Mouse (Mus musculus): ENCODE data around the gene Arhgef2. TPM values are rescaled to one million over a fixed set of nuclear protein-coding genes. Genes with fewer than 3 reads are reported as not detected.

Arhgef2 gene
- total RNA-seq, 2 experiments from 2014 or later = 257 to 264 TPM

DNA sequence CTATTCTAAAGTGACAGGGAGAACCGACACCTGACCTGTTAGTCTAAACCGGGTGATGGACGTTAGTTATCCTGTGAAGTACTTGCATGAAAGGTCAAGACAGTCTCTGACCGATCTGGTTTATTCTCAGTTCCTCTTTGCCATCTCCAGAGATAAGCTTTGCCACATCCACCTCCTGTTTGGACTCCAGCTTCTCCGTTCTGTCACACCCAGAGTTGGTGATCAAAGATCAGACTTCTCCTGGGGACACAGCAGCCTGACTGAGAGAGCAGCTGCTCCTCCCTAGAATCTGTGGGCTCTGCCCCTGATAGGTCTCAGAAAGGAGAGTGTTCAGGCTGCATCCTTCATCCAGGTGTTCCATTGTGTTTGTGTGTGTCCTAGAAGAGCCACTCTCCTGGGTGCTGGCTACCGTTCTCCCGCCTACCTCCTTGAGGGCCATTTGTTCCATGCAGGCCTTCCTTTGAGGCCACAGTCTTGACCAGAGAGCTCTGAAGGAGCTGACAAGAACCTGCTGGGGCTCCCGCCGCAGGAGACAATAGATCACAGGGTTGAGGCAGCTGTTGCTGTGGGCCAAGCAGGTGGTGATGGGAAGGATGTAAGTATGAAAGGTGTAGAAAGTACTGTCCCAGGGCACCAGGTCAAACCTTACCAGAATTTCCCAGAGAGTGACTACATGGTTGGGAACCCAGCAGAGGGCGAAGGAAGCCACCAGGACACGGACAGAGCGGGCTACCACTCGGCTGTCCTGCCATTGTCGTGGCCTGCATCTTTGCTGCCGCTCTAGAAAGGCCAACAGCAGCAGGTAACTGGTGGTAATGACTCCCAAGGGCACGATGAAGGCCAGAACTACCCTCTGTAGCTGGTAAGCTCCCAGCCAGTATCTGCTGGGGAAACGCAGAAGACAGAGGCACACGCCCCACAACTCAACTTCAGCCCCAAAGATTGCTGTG lies 46.2 kb downstream of the Arhgef2 start:
- DNase-seq (ENCODE audit: extremely low spot score in 1 of 2, low spot score in 2 of 2) = no peak
- intact Hi-C loops (cut with DNase I) = no loop called here

DNA sequence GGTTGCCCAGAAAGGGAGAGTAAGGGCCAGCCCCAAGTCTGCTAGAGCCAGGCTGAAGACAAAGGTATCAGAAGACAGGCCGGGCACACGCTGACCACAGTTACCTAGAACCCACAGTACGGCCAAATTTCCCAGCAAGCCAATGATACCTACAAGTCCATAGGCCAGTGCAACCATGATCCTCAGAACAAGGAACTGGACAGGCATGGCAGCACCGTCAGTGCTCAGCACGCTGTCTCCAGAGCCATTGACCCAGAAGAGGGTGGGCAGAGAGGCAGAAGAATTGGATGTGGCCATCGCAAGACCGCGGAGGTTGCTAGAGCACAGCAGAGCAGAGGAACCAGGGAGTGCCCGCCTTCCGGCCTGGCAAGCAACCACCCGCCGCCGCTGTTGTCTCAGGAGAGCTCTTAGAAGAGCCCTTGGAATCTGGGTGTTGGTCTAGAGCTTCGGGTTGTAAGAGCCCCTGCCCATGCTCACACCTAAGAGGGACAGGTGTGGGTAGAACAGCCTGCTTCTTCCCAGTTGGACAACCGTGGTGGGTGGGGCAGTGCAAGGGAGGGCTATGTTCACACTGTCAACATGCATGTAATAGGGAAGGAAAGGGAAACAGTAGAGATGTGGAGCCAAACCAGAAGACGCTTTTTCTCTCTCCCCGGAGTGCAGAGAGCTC lies 47.2 kb downstream of the Arhgef2 start, which contains the start of gene Rxfp4:
Gene Rxfp4, minus strand, starts transcription at position 297 of the 670 bp plus-strand sequence.
- intact Hi-C loops (cut with DNase I) = no loop called here
- DNase-seq (ENCODE audit: extremely low spot score in 1 of 2, low spot score in 2 of 2) = peak in 1 of 2 experiments; percentile 22

DNA sequence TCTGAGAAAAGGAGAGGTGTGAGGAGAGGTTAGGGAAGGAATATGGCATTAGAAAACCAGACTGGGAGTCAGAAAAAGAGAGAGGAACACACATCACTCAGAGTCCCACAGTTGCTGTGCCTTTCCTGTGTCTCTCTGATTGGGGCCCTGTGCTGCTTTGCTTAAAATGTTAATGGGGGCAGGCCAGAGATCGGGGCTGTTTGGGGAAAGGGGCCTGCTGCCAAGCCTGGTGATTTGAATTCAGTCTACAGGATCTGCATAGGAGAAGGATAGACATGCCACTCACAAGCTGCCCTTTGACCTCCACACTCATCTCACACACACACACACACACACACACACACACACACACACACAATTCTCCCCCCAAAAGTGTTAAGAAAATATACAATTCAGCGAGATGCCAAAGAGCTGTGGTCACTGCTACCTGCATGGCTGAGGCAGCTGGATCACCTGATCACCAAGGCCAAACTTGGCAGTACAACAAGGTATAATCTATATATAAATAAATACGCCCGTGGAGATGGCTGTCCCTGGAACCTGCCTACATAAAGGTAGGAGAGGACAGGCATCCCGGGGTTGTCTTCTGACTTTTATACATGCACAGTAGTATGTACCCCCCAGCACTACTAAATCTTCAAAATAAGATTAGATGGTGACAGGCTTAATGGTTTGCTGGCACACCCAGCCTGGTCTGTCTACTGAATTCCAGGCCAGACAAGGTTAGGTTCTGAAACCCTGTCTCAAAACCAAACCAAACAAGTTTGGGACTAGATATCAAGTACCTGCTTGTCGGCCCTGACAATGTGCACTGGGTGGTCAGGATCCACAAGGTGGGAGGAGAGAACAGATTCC lies 48.0 kb downstream of the Arhgef2 start:
- DNase-seq (ENCODE audit: extremely low spot score in 1 of 2, low spot score in 2 of 2) = no peak
- intact Hi-C loops (cut with DNase I) = no loop called here

DNA sequence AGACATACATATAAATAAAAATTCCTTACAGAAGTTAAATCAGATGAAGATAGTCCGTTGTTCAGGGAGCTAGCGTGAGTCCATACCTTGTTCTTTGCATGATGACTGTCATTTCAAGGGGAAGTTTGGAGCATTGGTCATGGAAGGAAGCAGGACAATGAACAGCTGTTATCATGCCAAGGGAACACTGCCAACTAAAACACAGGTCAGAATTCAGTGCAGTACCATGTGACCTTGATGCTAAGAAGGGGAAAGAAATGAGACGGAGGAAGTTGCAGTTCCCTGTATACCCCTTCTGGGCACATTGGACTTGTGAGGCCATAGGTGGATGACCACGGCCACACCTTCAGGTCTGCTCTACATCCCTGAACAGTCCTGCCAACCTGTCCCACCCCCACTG lies 48.9 kb downstream of the Arhgef2 start:
- intact Hi-C loops (cut with DNase I) = no loop called here
- no peak for DNase-seq (ENCODE audit: extremely low spot score in 1 of 2, low spot score in 2 of 2)

DNA sequence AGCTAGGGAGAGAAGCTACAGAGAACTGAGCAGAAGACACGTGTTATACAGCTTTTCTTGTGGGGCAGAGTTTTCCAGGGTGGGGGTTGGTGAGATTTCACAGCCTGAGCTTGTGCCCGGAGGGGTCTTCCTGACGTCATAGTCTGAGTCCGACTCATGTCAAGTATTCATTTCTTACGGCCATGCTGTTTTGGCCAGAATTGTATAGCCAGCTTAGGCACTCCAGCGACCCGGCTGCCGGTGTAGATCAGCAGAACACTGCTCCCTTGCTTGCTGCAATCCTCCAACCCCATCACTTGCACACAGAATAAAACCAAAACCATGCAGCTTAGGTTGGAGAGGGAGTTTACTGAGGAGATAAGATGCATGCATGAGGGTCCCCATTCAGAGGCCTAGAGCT lies 49.9 kb downstream of the Arhgef2 start:
- peak in 1 of 2 experiments; percentile 6 for DNase-seq (ENCODE audit: extremely low spot score in 1 of 2, low spot score in 2 of 2)
- intact Hi-C loops (cut with DNase I) = no loop called here

DNA sequence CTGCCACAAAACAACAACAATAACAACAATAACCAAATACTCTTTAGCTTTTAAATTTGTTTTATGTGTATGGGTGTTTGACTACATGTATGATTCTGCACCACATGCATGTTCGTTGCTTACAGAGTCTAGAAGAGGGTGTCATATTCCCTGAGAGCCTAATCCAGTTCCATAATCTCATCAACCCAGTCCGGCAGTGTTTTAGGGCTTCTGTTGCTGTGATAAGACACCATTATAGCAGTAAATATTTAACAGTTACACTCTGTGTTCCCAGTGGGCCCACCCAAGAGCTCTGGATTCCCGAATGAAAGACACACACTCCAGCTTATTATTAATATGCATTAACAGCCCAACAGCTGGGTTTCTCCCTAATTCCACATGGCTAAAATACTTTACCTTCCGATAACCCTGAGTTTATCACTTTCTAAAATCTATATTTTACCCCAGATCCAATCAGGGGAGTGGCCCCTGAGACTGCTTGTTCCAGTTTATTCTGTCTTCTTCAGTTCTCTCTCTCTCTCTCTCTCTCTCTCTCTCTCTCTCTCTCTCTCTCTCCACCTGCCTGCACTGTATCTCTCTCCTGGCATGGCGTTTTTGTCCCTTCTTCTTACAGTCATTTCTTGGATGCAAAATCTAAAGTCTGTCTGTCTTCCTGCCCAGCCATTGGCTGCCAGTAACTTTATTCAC lies 52.8 kb downstream of the Arhgef2 start:
- intact Hi-C loops (cut with DNase I) = no loop called here
- DNase-seq (ENCODE audit: extremely low spot score in 1 of 2, low spot score in 2 of 2) = no peak

DNA sequence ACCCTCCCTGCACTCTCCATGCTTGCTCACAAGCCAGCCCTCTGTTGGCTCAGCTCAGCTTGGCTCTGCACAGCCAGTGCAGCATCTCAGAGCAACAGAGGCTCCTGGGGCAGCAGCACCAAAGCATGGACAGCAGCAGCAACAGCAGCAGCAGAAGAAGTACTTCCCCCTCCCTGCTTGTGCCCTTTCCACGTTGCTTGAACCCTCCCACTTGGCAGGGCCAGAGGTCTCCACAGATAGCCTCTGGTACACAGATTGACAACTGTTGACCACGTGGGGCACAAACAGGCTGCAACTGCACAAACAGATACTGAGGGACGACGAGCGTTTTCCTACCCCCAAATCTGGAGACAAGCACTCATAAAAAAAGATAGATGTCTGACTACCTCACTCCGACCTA lies 54.0 kb downstream of the Arhgef2 start:
- DNase-seq (ENCODE audit: extremely low spot score in 1 of 2, low spot score in 2 of 2) = no peak
- intact Hi-C loops (cut with DNase I) = no loop called here

DNA sequence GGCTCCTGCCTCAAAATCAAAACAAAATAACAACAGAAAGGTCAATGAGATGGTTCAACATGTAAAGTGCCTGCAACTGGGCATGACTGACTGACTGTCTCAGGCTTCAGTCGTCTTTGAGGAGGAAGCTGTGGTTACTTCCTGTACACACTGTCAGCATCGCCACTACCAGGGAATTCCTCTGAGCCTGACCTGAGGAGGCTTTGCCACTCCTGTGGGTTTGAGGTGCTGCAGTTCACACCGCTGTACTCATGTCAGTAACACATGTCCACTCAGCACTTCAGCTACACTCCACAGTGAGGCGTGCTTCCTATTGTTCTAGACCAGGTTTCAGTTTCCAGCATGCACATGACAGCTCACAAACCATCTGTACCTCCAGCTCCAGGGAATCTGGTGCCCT lies 58.3 kb downstream of the Arhgef2 start:
- no peak for DNase-seq (ENCODE audit: extremely low spot score in 1 of 2, low spot score in 2 of 2)
- intact Hi-C loops (cut with DNase I) = no loop called here

DNA sequence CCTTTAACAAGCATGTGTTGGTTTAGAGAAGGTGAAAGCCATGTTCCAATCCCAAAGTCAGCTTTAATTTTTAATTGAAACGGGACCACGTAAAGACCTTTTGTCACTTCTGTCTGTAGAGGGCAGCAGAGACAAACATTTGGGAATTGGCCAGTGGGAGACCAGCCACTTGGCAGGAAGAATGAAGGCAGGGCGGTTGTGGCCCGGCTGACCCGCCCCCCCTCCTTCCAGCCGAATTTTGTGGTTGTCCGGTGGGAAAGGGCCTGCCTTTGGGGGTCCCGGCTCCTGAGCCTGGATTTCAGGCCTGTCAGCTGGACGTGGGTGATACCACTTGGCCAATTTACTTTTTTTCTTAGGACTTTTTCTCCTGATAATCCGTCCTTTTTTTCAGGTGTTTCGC lies 71.6 kb downstream of the Arhgef2 start:
- DNase-seq (ENCODE audit: extremely low spot score in 1 of 2, low spot score in 2 of 2) = peak; percentile 40 to 78
- intact Hi-C loops (cut with DNase I) = no loop called here

DNA sequence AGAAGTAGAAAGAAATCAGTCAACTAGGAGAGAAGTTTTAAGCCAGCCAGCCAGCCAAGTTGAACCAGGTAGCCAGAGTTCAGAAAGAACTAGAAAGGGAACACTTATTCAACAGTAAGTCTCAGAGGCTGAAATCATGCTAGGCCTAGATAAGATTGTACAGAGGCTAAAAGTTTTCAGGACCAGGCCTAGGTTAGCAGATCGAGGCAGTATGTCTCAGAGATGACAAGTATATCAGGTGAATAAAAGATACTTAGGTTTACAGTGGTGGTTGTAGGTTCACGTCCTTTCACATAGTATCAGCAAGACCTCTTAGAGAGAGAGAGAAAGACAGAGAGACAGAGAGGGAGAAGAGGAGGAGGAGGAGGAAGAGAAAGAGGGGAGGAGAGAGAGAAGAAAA lies 78.0 kb downstream of the Arhgef2 start:
- no peak for DNase-seq (ENCODE audit: extremely low spot score in 1 of 2, low spot score in 2 of 2)
- intact Hi-C loops (cut with DNase I) = no loop called here

DNA sequence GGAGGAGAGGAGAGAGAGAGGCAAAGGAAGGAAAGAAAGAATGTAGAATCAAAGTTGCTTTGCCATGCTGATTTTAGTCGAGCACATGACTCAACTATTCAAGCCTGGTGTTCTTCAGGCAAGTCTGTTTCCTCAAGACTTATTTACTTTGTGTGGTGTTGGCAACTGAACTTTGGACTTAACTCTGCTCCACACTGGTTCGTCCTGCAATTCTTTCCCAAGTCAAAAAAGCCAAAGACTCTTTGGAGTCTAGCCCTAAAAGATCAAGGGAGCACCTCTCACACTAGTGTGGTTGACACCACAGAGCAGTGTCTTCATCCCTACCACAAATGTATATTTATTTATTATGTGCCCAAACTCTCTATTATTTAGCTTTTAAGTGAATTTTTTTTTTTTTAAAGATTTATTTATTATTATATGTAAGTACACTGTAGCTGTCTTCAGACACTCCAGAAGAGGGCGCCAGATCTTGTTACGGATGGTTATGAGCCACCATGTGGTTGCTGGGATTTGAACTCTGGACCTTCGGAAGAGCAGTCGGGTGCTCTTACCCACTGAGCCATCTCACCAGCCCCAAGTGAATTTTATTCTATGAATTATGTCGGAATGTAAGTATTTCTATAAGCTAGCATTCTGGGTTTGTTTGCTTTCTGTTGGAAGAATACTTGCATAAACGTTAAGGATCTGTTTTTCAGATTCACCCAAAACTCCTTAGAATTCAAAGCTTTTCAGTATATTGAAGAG lies 78.6 kb downstream of the Arhgef2 start:
- DNase-seq (ENCODE audit: extremely low spot score in 1 of 2, low spot score in 2 of 2) = no peak
- intact Hi-C loops (cut with DNase I) = no loop called here

DNA sequence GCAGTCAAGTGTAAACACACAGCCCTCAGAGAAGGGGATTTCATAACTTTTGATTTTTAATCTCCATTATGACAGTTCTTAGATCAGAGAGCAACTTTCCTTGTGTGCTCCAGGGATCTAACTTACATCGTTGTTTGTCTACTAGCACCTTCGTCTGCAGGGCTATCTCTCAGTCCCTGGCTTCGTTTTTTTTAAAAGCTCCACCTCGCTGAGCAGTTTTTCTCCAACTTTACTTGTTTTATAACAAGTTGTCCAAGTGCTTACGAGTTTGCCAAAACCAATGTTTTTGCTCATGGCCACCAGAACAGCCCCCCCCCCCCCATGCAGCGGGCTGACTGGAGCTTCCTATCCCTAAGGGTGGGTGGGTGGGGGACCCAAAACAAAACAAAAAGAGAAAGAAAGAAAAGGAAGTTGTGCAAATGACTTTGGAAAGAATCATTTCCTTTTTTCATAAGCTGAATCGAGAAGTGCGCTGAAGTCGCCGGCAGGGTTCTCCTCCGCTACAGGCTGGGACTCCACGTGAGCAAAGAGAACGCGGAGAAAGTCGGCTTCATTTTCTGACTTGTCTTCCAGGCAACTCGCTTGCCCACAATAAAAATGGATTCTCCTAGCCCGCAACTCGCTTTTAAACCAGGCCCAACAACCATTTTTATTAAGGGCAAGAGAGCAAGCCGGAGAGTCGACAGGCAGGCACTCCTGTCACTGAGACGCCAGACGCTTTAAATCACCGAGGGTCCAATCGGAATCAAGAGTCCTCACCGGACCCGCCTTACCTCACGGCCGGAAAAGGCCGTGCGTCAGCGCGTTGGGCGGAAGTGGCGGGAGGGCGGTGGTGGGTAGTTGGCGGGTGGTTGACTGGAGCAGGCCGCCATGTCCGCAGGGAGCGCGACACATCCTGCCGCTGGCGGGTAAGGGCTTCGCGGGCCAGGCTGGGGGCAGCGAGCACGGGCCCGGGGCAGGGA lies 79.5 kb downstream of the Arhgef2 start, which contains the start of gene Khdc4:
Gene Khdc4, plus strand, starts transcription at position 824 of the 962 bp plus-strand sequence.
- DNase-seq (ENCODE audit: extremely low spot score in 1 of 2, low spot score in 2 of 2) = peak; percentile 97 to 98
- intact Hi-C loops (cut with DNase I) = loop anchor here (5.0 kb wide), 1 partner anchor 78 kb away; the partner anchor contains the start of gene Arhgef2

DNA sequence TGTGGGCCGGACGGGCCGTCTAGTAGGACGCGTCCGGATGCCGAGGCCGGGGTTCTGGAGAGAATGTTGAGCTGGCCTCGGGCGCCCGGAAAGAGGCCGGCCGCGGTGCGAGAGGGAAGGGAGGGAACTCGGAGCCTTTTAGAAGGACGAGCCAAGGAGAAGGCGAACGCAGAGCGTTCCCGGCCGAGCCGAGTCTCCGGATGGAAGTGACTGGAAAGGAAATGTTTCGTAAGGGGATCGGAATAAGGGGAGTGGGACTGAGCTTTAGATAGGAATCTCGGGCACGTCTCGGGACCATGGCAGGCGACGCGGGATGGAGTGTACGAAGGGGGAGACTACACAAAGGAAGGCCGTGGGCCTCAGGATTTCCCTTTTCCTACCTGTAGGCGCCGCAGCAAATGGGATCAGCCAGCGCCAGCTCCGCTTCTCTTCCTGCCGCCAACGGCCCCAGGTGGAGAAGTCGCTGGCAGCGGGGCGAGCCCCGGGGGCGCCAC lies 80.2 kb downstream of the Arhgef2 start:
- intact Hi-C loops (cut with DNase I) = loop anchor here (5.0 kb wide), 1 partner anchor 79 kb away; the partner anchor contains the start of gene Arhgef2
- peak in 1 of 2 experiments; percentile 69 for DNase-seq (ENCODE audit: extremely low spot score in 1 of 2, low spot score in 2 of 2)

DNA sequence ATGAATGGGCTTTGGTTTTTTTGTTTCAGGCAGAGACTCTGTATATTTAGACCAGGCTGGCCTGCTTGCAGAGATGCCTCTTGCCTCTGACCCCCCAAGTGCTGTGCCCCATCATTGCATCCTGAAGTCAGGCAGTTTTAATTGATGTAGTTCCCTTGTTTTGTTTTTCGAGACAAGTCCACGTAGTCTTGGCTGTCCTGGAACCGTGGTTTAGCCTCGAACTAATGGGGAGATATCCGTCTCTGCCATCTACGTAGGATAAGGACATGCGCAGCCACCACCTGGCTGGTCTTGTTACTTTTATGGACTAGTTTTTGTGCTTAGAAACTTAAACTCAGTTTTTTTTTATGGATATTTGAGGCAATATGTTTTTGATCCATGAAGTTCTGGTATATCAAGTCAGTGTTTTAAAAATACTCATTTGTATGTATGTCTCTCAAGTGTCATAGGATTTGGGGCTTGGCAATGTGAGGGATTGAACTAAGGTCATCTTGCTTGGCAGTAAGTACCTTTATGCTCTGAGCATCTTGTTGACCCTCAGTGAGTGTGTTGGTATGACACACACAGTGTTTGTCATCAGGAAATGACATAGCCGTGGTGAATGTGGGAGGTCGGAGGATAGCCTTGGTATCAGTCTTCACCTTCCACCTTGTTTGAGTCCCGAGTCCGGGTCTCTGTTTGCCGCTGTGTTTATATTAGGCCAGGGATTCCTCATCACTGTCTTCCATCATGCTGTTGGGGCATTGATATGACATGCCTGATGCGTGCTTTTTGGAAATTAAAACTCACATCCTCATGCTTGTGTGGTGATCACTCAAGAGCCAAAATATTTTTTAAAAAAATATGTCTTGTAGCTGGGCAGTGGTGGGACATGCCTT lies 81.2 kb downstream of the Arhgef2 start:
- no peak for DNase-seq (ENCODE audit: extremely low spot score in 1 of 2, low spot score in 2 of 2)
- intact Hi-C loops (cut with DNase I) = loop anchor here (5.0 kb wide), 1 partner anchor 80 kb away; the partner anchor contains the start of gene Arhgef2

DNA sequence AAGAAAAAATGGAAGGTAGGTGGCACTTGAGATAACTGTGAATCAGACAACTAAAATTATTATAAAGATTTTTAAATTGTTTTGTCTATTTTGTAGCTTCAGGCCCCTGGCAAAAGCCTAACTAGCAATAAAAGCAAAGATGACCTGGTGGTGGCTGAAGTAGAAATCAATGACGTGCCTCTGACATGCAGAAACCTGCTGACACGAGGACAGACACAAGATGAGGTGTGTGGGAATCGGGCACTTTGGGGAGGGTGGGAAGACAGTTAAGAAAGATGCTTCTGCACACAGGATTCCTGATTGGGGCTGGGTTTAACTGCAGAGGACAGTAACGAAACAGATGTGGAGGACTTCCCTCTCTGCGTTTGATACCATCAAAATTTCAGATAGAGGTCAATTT lies 83.3 kb downstream of the Arhgef2 start:
- intact Hi-C loops (cut with DNase I) = loop anchor here (5.0 kb wide), 1 partner anchor 82 kb away; the partner anchor contains the start of gene Arhgef2
- DNase-seq (ENCODE audit: extremely low spot score in 1 of 2, low spot score in 2 of 2) = no peak
